Mouse (Mus musculus) retina, postnatal 7 days (tissue): ENCODE results near the gene Uqcrh.

Experiments used
- DNase-seq: peaks from one replicate; pipeline ENCODE4 v3.0.0-alpha.2; 2012; ENCODE audit warnings: low read depth, low spot score

Uqcrh gene

DNA sequence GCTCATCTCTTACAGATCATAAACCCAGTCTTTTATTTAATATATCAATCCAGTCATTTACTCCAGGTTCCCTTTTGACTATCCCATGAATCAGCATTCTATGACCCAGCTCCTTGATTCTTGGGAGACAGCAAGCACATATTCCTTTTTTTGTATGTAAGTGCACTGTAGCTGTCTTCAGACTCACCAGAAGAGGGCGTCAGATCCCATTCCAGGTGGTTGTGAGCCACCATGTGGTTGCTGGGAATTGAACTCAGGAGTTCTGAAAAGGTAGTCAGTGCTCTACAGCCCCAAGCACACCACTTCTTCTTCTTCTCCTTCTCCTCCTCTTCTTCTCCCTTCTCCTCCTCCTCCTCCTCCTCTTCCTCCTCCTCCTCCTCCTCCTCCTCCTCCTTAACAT, 17.3 kb downstream of the Uqcrh start:
- DNase-seq: no peak

DNA sequence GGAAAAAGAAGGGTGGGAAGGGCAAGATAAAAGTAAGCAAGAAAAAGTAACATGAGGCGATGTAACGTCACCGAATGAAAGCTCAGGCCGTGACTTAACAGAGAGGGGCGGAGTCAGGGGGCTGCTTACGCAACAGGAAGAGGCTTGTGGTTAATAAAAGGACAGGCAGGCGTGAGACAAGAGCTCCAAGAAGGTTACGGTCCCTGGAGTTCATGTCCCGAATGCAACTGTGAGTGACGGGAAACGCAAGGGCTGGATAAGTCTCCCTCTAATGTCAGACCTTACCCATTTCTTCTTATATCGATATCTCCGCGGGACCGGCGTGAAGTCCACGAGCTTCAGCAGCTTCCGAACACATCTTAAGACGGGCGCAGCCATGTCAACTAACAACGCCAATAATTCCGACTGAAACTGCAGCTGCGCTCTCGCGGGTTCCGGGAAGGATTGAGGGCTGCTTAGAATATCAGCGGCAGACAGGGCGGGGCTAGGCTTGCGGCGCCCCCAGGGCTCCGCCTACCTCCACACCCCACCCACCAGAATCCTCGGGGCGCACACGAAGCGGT, 21.4 kb downstream of the Uqcrh start, which contains the start of gene Nsun4:
Gene Nsun4, minus strand, starts transcription at position 478 of the 563 bp plus-strand sequence.
- peak; percentile 83 for DNase-seq

GRCm38 (mm10) chr4:116052526-116053293, 22.2 kb downstream of the Uqcrh start:
- DNase-seq: no peak

DNA sequence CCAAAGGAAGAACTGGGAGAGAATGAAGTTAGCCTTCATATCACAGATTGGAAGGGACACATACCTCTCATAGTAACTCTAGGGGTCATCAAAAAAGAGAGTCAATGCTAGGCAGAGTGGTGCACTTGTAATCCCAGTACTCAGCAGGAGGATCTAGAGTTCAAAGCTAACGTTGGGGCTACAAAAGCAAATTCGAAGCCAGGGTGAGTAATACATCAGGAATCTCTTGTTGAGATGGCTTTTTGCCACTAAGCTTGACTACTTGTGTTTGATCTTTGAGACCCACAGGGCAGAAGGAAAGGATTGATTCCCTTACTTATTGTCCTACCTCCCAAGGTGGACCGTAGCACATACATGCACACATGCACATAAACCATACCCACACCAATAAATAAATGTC, 25.7 kb downstream of the Uqcrh start:
- no peak for DNase-seq

- no peak for DNase-seq
Measured at GRCm38 (mm10) chr4:116048130-116048920, 26.5 kb downstream of the Uqcrh start.

DNA sequence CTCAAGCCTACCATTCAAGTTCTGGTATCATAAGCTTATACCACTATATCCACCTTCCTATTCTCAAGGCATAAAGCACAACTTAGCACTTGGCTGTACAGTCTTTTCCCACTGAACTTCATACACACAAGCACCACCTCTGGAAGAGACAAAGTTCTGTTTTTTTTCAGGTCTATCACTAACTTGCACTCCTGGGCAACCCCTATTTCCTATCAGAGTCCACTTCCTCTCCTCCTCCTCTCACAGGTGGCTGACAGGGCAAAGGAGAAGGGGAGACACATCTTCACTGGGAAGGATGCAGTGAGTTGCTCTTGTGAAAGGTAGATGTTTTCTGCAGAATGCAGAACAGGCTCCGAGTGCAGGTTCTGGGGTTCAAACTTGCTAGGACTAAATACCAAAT, 27.2 kb downstream of the Uqcrh start:
- DNase-seq: no peak

DNA sequence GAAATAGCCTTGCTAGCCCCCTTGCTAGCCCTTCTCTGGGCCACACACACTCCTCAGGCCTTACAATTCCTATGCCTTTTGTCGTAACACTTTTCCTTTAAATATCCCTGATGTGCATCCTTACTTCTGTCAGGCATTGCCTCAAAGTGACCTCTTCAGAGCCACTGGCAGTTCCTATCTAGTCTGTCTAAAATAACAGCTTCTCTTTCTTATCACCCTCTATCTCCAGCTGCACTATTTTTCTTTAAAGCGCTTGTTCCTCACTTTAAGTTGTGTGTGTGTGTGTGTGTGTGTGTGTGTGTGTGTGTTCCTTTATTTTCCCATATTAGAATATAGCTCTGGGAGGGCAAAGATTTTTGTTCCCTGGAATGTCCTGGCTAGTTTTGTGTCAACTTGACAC, 28.3 kb downstream of the Uqcrh start:
- no peak for DNase-seq

DNA sequence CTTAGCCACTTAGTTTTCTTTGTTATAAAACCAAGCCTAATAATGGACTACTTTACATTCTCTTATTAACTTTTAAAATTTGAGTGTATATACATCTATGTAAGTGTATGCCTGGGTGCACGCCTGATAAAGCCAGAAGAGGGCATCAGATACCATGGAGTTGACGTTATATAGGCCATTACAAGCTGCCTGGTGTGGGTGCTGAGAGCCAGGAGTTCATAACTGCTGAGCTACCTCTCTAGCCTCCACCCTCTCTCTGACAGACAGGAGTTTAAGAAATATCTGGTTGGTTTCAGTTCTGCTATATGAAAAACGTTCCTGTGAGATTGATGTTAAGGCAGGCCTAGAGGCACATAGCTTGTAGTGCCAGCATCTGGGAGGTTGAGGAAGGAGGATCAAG, 32.7 kb downstream of the Uqcrh start:
- DNase-seq: no peak

DNA sequence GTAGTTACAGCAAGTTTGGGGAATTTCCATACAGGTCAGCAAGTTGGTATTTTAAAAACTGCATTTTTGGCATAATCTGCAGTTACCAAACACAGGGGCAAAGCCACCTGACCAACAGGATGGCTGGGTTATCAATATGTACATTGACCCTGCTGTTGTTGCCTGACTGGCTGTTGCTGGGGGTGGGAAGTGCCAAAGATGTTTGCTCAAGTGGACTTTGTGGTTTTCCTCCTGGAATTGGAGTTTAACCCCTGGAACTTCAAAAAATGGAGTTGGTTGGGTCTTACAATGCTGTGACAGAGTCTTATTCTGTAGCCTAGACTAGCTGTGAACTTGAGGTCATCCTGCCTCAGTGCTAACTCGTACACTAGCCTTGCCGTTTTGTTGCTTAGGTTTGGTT, 34.4 kb downstream of the Uqcrh start:
- DNase-seq: no peak

DNA sequence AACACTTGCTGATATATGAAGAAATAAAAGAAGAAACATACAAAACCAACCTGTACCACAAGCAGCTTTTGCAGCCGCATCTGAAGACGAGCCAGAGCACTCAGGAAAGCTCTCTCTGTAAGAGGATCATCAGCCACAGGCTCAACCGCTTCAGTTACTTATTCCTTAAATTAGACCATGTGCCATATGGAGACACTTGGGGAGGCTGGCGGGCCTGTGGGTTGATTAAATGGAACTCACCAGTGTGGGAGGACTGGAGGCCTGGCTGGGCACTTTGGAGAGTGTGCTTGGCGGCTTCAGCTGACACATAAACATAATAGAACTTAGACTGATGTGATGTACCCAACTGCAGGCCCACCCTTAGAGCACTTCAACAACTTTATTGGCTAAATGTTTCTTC, 41.5 kb downstream of the Uqcrh start:
- DNase-seq: peak; percentile 13

- no peak for DNase-seq
Measured at GRCm38 (mm10) chr4:116032906-116033305, 42.0 kb downstream of the Uqcrh start.

- no peak for DNase-seq
Measured at GRCm38 (mm10) chr4:116017902-116018746, 56.7 kb downstream of the Uqcrh start, which contains the start of gene Faah. Gene Faah (minus strand): TSS chr4:116017926.

DNA sequence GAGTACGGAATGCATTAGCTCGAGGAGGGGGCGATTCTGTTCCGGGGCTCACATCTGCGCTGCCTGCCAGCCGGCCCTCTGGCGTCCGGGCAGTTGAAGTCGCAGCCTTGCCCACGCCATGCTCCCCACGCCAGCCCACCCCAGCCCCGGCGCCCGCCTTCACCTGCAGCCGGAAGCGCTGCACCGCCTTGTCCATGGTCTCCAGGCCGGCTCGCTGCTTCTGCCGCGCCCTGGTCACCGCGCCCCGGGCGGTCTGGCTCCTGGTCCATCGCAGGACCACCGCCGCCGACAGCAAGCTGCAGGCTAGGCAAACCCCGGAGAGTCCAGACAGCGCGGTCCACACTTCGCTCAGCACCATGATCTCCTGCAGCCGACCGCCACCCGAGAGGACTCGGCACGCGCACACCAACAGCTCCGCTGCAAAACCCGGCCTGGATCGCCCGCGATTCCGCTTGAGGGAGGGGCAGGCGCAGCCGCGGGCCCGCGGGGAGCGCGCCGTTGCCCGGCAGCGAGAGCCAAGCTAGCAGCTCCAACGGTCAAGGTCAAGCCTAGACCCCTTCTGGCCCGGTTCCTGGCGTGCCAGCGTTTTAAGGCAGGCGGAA, 57.5 kb downstream of the Uqcrh start:
- DNase-seq: peak; percentile 59
